Mouse (Mus musculus) liver, embryonic 14.5 days (tissue): Measurements from ENCODE around the gene Zfand4.

Source experiments
- CTCF ChIP-seq: IDR thresholded peaks from 2 replicates; pipeline ENCODE4 v1.5.1; 2016; ENCODE audit warnings: antibody characterized with exemption, low read depth, control low read depth
- EP300 ChIP-seq: IDR thresholded peaks from 2 replicates; pipeline ENCODE4 v1.6.1; 2016; ENCODE audit warnings: antibody characterized with exemption, low read depth

DNA sequence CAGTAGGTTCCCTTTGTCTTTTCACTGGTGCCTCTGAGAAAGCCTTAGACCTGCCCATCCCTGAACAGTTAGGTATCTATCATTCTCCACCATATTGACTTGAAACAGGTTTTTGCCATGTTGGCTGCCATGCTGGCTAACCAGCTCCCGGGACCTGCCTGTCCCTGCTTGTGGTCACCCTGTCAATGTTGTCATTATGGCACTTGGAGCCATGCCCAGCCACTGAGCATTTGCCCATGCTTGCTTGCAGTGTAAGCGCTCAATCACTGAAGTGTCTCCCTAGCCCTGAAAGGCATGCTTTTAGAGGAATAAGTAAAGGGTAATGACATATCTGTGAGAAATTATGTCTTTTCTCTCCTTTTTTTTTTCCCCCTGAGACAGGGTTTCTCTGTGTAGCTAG lies 67.4 kb downstream of the Zfand4 start:
- TF ChIP-seq CTCF (no peak), EP300 (no peak)
